Mouse (Mus musculus): ENCODE data around the gene Jhy. TPM values are rescaled to one million over a fixed set of nuclear protein-coding genes. Genes with fewer than 3 reads are reported as not detected.
A peak's percentile ranks its signal among the peaks of the same experiment; 100 is the strongest.

Jhy gene
- under 1 TPM; 0.23 to 0.25 TPM for total RNA-seq (2021)
- long read RNA-seq, experiment 1, result 0 reads
- long read RNA-seq, experiment 2, result 0 reads

GRCm38 (mm10) chr9:40963586-40964417 lies at the start of gene Jhy:
Gene Jhy (minus strand): TSS chr9:40964118.
- no peak for DNase-seq (ENCODE audit: low spot score in 2 of 2)

GRCm38 (mm10) chr9:41012456-41012855 lies 48.5 kb upstream of the Jhy start:
- DNase-seq (ENCODE audit: low spot score in 2 of 2), result no peak

GRCm38 (mm10) chr9:41011512-41012436 lies 47.9 kb upstream of the Jhy start:
- no peak for DNase-seq (ENCODE audit: low spot score in 2 of 2)

GRCm38 (mm10) chr9:41007785-41008184 lies 43.9 kb upstream of the Jhy start:
- DNase-seq (ENCODE audit: low spot score in 2 of 2), result no peak

- DNase-seq (ENCODE audit: low spot score in 2 of 2), result no peak
Observed at GRCm38 (mm10) chr9:41004415-41004814, 40.5 kb upstream of the Jhy start, which contains the start of gene Crtam. Gene Crtam (minus strand): TSS chr9:41004628.

GRCm38 (mm10) chr9:40997116-40997779 lies 33.3 kb upstream of the Jhy start:
- DNase-seq (ENCODE audit: low spot score in 2 of 2), result no peak

- DNase-seq (ENCODE audit: low spot score in 2 of 2), result no peak
Observed at GRCm38 (mm10) chr9:40994075-40994474, 30.2 kb upstream of the Jhy start.

- no peak for DNase-seq (ENCODE audit: low spot score in 2 of 2)
Observed at GRCm38 (mm10) chr9:40991511-40991910, 27.6 kb upstream of the Jhy start.

GRCm38 (mm10) chr9:40989940-40990588 lies 26.1 kb upstream of the Jhy start:
- DNase-seq (ENCODE audit: low spot score in 2 of 2), result peak in 1 of 2 experiments; percentile 18

GRCm38 (mm10) chr9:40984313-40984712 lies 20.4 kb upstream of the Jhy start:
- DNase-seq (ENCODE audit: low spot score in 2 of 2), result no peak

- DNase-seq (ENCODE audit: low spot score in 2 of 2), result no peak
Observed at GRCm38 (mm10) chr9:40983758-40984157, 19.8 kb upstream of the Jhy start.

- DNase-seq (ENCODE audit: low spot score in 2 of 2), result no peak
Observed at GRCm38 (mm10) chr9:40982480-40982879, 18.6 kb upstream of the Jhy start.

- DNase-seq (ENCODE audit: low spot score in 2 of 2), result no peak
Observed at GRCm38 (mm10) chr9:40974042-40974801, 10.3 kb upstream of the Jhy start.

GRCm38 (mm10) chr9:40964418-40964714 lies 448 bp upstream of the Jhy start:
- DNase-seq (ENCODE audit: low spot score in 2 of 2), result no peak

GRCm38 (mm10) chr9:40961401-40961800 lies 2.5 kb downstream of the Jhy start:
- no peak for DNase-seq (ENCODE audit: low spot score in 2 of 2)

GRCm38 (mm10) chr9:40949039-40949615 lies 14.8 kb downstream of the Jhy start:
- no peak for DNase-seq (ENCODE audit: low spot score in 2 of 2)

GRCm38 (mm10) chr9:40948473-40948872 lies 15.4 kb downstream of the Jhy start:
- DNase-seq (ENCODE audit: low spot score in 2 of 2), result no peak

- DNase-seq (ENCODE audit: low spot score in 2 of 2), result no peak
Observed at GRCm38 (mm10) chr9:40947131-40947530, 16.8 kb downstream of the Jhy start.

- DNase-seq (ENCODE audit: low spot score in 2 of 2), result no peak
Observed at GRCm38 (mm10) chr9:40937425-40937824, 26.5 kb downstream of the Jhy start.

- no peak for DNase-seq (ENCODE audit: low spot score in 2 of 2)
Observed at GRCm38 (mm10) chr9:40933323-40933722, 30.6 kb downstream of the Jhy start.

All from adrenal gland, postnatal 4 days (tissue).